Mouse (Mus musculus) neural tube, embryonic 11.5 days (tissue): Measurements from ENCODE around the gene Slc46a2. TPM values are rescaled to one million over a fixed set of nuclear protein-coding genes. Genes with fewer than 3 reads are reported as not detected.
A peak's percentile ranks its signal among the peaks of the same experiment; 100 is the strongest.

Experiments
- ATAC-seq: fragments of 200-750 bp; cut with Nextera tagmentation; 2 replicates; pipeline ENCODE4 v1.8.0; 2017; ENCODE audit warnings: moderate number of reproducible peaks, mild to moderate bottlenecking, moderate TSS enrichment, moderate library complexity; ENCODE audit not compliant: insufficient read depth, low FRiP score, low TSS enrichment
- DNase-seq: peaks from one replicate; pipeline ENCODE4 v3.0.0-alpha.2; 2015; ENCODE audit warnings: low spot score
- H3K27ac ChIP-seq: fragments of 300-500 bp; sonication (generic); 2 replicates; pipeline ENCODE4 v1.5.1; 2014; ENCODE audit warnings: low read depth, mild to moderate bottlenecking, low read length
- H3K27me3 ChIP-seq: fragments of 300-500 bp; sonication (generic); 2 replicates; pipeline ENCODE4 v1.6.1; 2014; ENCODE audit warnings: mild to moderate bottlenecking, low read length, mixed read lengths; ENCODE audit not compliant: control insufficient read depth, insufficient read depth
- H3K36me3 ChIP-seq: fragments of 300-500 bp; sonication (generic); 2 replicates; pipeline ENCODE4 v1.6.1; 2014; ENCODE audit warnings: mild to moderate bottlenecking, low read length, moderate library complexity, mixed read lengths; ENCODE audit not compliant: control insufficient read depth, insufficient read depth
- H3K4me1 ChIP-seq: fragments of 300-500 bp; sonication (generic); 2 replicates; pipeline ENCODE4 v1.6.1; 2014; ENCODE audit warnings: low read length, mixed read lengths; ENCODE audit not compliant: control insufficient read depth, insufficient read depth
- H3K4me2 ChIP-seq: fragments of 300-500 bp; sonication (generic); 2 replicates; pipeline ENCODE4 v1.6.1; 2014; ENCODE audit warnings: low read depth, mild to moderate bottlenecking, moderate library complexity
- H3K4me3 ChIP-seq: fragments of 300-500 bp; sonication (generic); 2 replicates; pipeline ENCODE4 v1.5.1; 2014; ENCODE audit warnings: low read depth, low read length
- H3K9ac ChIP-seq: fragments of 300-500 bp; sonication (generic); 2 replicates; pipeline ENCODE4 v1.6.1; 2014; ENCODE audit warnings: mild to moderate bottlenecking, low read length
- H3K9me3 ChIP-seq: fragments of 300-500 bp; sonication (generic); 2 replicates; pipeline ENCODE4 v1.6.1; 2016; ENCODE audit warnings: low read length; ENCODE audit not compliant: control insufficient read depth
- WGBS: fragments of 180-500 bp; shearing (Covaris S2); extraction: QIAGEN DNeasy Blood & Tissue Kit; methylation state at CpG from one replicate; pipeline ENCODE4 v1.1.7; 2014; 5-methylcytosine and 5-hydroxymethylcytosine counted together
- polyA plus RNA-seq: library from polyadenylated mRNA; unstranded; fragments of >200 nt; fragmentation: Nextera tagmentation; extraction: Ambion mirVana; gene quantifications from 2 replicates; pipeline ENCODE4 v1.2.1, GENCODE M21; 2014

Slc46a2 gene
- polyA plus RNA-seq = not detected in 2 replicates

DNA sequence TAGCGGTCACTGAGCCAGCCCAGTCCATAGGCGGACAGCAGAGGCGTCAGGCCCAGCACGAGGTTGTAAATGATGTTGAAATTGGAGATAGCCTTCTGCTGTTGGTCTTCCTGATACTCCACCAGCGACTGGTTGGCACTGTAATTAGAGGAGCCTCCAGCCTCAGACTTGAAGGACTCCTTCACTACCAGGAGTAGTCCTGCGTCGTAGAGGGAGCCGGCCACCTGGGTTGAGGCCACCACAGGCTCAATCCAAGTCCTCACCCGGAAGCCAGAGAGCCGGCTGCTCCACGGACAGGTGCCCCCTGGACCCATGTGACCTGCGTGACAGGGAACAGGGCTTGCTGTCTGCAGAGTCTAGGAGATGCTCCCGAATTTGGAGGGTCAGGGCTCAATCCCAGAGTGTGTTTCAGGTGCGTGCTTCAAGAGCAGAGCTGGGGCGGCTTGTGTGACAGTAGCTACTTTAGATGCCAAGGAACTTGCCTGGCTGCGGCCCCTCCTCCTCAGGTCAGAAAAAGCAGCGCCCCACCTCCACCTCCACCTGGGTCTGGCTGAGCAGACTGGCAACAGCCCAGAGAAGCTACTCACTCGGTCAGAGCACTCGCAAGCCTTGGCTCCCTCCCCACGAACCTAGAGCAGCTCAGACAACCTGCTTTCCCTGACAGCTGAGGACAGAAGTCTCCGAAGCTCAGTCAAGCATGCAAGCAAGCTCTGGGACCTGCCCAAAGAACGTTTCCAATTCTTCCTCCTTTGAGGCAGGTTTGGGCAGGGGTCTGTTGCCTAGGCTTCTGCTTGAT is at the start of gene Slc46a2:
Slc46a2 (minus strand) TSS at position 449 of the 796 bp plus-strand sequence.
- Histone ChIP-seq H3K9me3 (no peaks in the 10 kb centered on the region), H3K4me2 (no peak within 1 kb of the TSS), H3K4me1 (no peaks in the 10 kb centered on the region), H3K9ac (no peak within 1 kb of the TSS), H3K36me3 (no peaks in the 10 kb centered on the region), H3K27ac (no peak within 1 kb of the TSS), H3K27me3 (peaks cover 6% of the 10 kb centered on the region; the same call in 1 of the 2 replicates), H3K4me3 (no peak within 1 kb of the TSS)
- ATAC-seq = no peak
- WGBS = 22% methylated on average over 22 of the region's 22 CpGs
- DNase-seq = no peak

DNA sequence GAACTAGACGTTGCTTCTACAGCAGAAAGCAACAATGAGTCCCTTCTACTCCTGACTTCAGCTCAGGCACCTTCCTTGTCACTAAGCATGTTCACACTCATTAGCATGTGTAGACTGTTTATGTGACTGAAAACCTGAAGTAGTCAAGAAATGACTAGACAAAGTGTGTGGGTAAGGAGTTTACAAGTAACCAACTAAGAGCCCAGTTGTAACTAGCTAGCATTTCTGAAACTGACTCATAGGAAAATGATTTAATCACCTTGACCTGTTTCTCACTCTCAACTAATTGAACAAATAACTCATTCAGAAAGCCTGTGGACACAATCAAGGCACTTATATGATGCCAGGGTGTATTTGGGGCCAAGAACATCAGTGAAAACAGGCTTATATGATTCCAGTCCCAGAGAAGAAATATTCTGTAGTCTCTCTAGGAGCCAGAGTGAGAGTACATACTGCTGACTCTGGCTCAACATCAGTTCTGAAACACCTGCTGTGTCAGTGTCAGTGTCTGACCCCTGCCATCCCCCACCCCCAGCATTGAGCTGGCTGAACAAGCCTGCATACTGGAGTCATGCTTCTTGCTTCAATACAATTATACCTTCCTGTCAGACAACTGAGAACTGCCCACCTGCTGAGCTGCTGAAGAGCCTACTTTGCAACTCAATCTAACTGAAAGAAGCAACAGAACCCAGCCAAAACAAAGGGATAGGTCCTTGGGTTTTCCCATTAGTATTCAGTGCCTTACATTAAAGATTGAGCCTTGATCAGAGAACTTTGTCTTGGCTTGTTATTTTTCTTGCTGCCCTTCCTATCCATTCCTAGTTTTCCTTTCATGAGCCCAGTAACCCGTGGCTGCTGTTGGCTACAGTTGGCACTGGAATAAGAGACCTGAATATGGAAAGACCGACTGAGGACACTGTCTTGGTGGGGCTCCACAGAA is 48.8 kb upstream of the Slc46a2 start, which contains the start of gene Mup6:
Mup6 (plus strand) TSS at position 890 of the 940 bp plus-strand sequence.
- Histone ChIP-seq H3K4me1 (no peaks in the 10 kb centered on the region), H3K4me3 (no peak within 1 kb of the TSS), H3K36me3 (no peaks in the 10 kb centered on the region), H3K4me2 (no peak within 1 kb of the TSS), H3K9me3 (no peaks in the 10 kb centered on the region), H3K9ac (no peak within 1 kb of the TSS), H3K27me3 (no peaks in the 10 kb centered on the region), H3K27ac (no peak within 1 kb of the TSS)
- ATAC-seq (no peak), DNase-seq (no peak)
- WGBS = 35% methylated on average over 3 of the region's 3 CpGs

DNA sequence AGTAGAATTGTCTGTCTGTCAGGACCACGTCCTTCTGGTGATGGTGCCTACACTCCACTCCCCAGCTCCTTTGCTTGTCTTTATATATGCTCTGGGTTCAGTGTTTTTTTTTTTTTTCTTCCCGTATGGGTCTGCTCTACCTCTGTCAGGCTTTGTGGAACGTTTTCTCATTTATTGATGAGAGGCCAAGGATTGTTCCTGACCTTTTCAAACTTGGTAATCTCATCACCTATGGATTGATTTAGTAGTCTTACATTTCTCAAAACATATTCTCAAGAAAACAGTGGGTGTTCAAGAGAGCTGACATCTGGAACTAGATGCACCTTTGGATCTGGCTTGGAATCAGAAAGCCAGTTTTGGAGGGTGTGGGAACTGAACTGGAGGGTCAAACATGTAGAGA is 45.8 kb upstream of the Slc46a2 start, which contains the start of gene Mup4:
Mup4 (minus strand) TSS at position 101 of the 400 bp plus-strand sequence.
- ATAC-seq = no peak
- H3K4me2 ChIP-seq = no peak within 1 kb of the TSS
- H3K36me3 ChIP-seq = no peaks in the 10 kb centered on the region
- H3K4me1 ChIP-seq = no peaks in the 10 kb centered on the region
- DNase-seq = no peak
- no peak within 1 kb of the TSS for H3K27ac ChIP-seq
- no peak within 1 kb of the TSS for H3K9ac ChIP-seq
- no peaks in the 10 kb centered on the region for H3K9me3 ChIP-seq
- no peak within 1 kb of the TSS for H3K4me3 ChIP-seq
- 77% methylated on average over 3 of the region's 3 CpGs for WGBS
- H3K27me3 ChIP-seq = no peaks in the 10 kb centered on the region

DNA sequence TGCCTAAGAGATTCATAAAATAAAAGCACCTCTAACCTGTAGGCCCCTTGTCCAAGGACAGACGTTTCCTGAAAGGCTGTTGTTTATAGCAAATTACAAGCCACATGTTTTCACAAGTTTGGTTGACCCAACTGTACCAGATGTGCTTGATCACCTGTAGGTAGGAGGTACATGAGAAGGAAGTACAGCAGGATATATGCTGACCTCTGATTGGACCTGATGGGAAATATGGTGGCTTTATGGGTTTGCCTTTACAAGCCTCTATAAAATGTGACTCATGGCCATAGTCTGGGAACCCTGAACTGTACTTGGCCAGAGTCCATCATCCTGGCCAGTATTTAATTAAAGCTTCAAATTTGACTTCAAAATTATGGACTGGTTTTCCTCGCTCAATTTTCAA is 22.7 kb upstream of the Slc46a2 start:
- Histone ChIP-seq H3K4me2 (no peak overlapping the region), H3K9me3 (no peaks in the 10 kb centered on the region), H3K4me1 (no peaks in the 10 kb centered on the region), H3K27me3 (no peaks in the 10 kb centered on the region), H3K4me3 (no peak overlapping the region), H3K27ac (no peak overlapping the region), H3K36me3 (no peaks in the 10 kb centered on the region), H3K9ac (no peak overlapping the region)
- WGBS = 69% methylated on average over 2 of the region's 2 CpGs
- no peak for DNase-seq
- ATAC-seq = no peak

DNA sequence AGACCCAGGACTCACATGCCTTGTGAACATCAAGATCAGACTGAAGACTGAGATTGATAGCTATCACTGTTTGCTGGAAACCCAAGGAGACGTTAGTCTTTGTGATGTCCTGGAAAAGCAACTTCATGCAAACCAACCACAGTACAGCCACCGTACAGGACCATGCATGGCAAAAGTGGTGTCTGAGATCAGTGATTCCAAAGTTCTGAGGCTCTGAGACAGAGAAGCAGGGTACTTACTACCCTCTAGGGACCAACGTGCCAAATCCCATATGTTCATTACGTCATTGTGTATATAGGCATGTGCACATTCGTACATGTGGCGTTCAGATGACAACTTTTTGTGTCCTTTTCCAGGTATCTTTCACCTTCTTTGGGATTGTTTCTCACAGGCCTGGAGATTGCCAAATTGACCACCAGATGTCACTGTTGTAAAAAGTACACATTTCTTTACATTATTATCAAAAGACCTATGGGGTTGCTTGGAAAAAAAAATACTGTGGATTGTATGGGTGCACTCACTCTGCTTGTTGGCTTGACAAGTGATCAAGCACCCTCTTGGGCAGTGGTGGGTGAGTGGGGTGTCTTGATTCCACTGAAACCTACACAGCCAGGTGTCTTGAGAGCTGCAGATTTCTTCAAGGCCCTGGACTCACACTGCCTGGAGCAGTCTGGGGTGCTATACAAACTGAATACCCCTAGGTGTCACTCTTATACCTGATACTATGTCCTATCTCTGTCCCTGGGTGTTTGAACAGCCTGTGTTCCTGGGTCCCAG is 17.8 kb upstream of the Slc46a2 start:
- Histone ChIP-seq H3K4me3 (no peak overlapping the region), H3K4me1 (no peaks in the 10 kb centered on the region), H3K9me3 (no peaks in the 10 kb centered on the region), H3K27me3 (no peaks in the 10 kb centered on the region), H3K36me3 (no peaks in the 10 kb centered on the region), H3K4me2 (no peak overlapping the region), H3K9ac (no peak overlapping the region), H3K27ac (no peak overlapping the region)
- DNase-seq (peak; percentile 36), ATAC-seq (peak; percentile 71)
- WGBS = 61% methylated on average over 6 of the region's 6 CpGs

DNA sequence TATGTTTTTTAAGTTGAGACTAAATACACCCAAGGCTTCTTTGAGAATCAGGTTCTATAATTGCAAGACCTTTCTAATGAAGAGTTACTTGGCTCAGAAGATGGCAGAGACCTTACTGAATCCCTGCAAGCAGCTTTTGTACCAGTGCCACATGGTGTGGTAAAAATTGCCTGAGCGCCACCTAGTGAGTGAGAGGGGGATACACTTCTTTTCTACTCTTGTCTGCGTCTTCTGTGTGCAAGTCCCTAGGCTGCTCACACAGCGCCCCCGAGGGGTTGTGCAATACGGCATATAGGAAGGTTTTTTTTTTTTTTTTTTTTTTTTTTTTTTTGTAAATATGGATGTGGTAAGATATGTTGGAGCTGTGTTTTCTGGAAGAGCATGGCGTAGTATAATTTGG is 13.5 kb upstream of the Slc46a2 start:
- ATAC-seq (0 out of 2 replicates have a peak, but pooled peaks have one; percentile 14), DNase-seq (peak; percentile 50)
- H3K4me1 ChIP-seq = no peaks in the 10 kb centered on the region
- H3K27ac ChIP-seq = no peak overlapping the region
- no peaks in the 10 kb centered on the region for H3K36me3 ChIP-seq
- 26% methylated on average over 6 of the region's 6 CpGs for WGBS
- H3K4me3 ChIP-seq = no peak overlapping the region
- no peak overlapping the region for H3K9ac ChIP-seq
- H3K9me3 ChIP-seq = no peaks in the 10 kb centered on the region
- no peaks in the 10 kb centered on the region for H3K27me3 ChIP-seq
- no peak overlapping the region for H3K4me2 ChIP-seq

DNA sequence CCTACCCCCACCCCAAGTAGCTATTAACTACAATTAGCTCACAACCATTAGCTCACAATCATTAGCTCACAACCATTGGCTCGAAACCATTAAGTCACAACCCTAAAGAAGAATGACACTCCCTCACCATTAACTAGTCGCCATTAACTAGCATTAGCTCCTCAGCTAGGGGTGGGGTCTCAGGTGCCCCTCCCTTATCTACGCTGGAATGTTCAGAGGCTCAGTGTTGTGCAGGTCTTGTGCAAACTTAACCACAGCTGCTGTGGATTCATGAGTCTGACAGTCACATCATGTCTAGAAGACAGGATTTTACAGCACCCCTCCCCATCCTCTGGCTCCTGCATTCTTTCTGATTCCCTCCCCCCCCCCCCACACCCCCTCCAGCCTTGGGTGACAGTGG is 12.8 kb upstream of the Slc46a2 start:
- no peaks in the 10 kb centered on the region for H3K9me3 ChIP-seq
- H3K36me3 ChIP-seq = no peaks in the 10 kb centered on the region
- H3K27me3 ChIP-seq = no peaks in the 10 kb centered on the region
- H3K27ac ChIP-seq = no peak overlapping the region
- ATAC-seq = 0 out of 2 replicates have a peak, but pooled peaks have one; percentile 27
- H3K9ac ChIP-seq = no peak overlapping the region
- 68% methylated on average over 3 of the region's 3 CpGs for WGBS
- H3K4me3 ChIP-seq = no peak overlapping the region
- no peak for DNase-seq
- H3K4me1 ChIP-seq = no peaks in the 10 kb centered on the region
- no peak overlapping the region for H3K4me2 ChIP-seq

DNA sequence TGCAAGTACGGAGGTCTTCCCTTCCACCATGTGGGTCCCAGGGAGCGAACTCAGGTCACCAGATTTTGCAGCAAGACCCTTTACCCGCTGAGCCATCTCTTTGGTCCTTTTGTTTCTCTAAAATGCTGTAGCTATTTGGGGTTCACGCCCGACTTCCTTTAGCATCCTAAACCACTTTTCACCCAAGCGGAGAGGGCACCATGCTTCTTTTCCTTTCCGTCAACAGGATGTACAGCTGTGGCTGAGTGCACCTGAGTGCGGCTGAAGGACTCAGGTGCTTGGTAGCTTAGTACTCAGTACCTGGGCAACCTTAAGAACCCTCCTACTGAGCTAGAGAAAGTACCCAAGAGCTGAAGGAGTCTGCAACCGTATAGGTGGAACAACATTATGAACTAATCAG is 10.2 kb upstream of the Slc46a2 start:
- WGBS = 85% methylated on average over 9 of the region's 9 CpGs
- no peak for DNase-seq
- no peak overlapping the region for H3K4me3 ChIP-seq
- H3K27me3 ChIP-seq = no peaks in the 10 kb centered on the region
- H3K4me1 ChIP-seq = no peaks in the 10 kb centered on the region
- no peak overlapping the region for H3K27ac ChIP-seq
- no peak overlapping the region for H3K9ac ChIP-seq
- H3K4me2 ChIP-seq = no peak overlapping the region
- H3K9me3 ChIP-seq = no peaks in the 10 kb centered on the region
- no peak for ATAC-seq
- no peaks in the 10 kb centered on the region for H3K36me3 ChIP-seq
